Mouse (Mus musculus): ENCODE measurements around the gene Iqck. TPM values are rescaled to one million over a fixed set of nuclear protein-coding genes. Genes with fewer than 3 reads are reported as not detected.

Gene Iqck
- total RNA-seq, 2 experiments from 2014 or later, result 3.4 to 3.9 TPM

DNA sequence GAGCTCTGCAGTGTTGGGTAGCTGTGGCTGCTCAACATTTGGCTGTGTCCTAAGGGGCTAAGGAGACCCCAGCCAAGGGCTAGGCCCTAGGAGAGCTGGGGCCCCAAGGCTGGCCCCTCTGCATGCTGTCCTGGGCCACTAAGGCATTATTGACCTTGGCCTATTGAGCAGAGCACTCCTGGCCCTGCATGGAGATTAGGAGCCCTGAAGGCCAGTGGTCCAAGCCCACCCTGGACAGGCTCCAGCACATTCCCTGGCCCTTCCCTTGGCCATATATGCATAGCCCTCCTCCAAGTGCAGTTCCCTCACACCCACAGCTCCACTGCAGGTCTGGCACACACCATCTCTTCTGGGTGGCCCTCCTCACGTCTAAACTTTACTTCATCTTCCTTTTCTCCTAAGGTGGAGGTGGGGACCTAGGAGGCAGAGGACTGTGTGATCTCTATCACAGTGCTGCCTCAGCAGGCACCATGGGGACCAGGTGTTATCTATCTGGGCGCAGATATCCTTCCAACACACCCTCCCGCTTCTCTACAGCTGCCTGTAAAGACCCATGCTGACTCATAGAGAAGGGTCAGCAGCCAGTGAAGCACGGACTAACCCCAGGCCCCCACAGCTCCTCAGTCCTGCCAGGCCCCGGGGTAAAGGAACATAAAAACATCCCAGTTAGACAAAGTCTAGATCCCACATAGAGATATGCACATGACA lies 5.9 kb upstream of the Iqck start:
- intact Hi-C loops (cut with DNase I), result loop anchor here (5.0 kb wide), 1 partner anchor 82 kb away; no protein-coding TSS in a partner anchor
- DNase-seq (ENCODE audit: low spot score in 2 of 2), result no peak

DNA sequence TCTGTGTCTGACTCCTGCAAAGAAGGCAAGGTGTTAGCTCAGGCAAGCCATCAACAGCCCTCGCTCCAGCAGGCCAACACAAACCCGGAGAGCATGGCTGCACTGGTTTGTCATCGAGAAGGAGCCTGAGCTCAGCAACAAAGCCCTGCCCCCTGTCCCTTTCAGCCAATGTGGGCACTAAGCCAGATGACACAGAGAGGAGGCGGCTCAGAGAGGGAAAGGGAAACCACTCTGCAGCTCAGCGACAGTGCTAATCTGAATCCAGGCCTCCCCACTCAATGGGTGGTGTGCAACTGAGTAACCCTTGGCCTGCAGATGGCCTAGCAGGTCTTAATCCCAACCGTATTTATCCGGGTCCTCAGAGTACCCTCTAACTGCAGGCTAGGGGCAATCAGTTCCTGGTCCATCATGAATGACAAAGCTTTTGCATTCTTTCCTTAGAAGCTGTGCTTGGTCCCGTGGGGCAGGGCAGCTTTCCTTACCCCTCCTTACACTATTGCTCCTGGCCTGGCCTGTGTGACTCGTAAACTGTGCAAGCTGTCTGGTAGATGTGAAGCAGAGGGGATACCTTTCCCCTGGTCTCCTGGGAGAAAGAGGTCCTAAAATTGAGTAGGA lies 4.8 kb upstream of the Iqck start:
- no peak for DNase-seq (ENCODE audit: low spot score in 2 of 2)
- intact Hi-C loops (cut with DNase I), result loop anchor here (5.0 kb wide), 1 partner anchor 83 kb away; no protein-coding TSS in a partner anchor

DNA sequence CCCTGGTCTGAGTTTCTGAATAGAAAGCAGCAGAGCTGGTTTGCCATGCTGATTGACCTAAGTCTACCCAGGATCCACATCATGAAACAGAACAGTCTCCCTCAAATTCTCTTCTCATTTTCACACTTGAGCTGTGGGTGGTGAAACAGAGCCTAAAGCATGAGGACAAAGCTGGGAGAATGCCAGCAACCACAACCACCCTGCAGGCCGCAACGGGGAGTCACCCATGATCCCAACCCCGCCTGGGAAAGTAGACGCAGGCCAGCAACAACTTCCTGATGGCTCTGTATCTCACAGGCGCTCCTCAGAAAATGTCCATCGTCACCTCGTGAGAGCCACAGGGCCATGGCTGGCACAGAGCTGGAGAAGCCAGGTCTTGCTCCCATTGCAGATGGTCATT lies 4.0 kb upstream of the Iqck start:
- DNase-seq (ENCODE audit: low spot score in 2 of 2), result no peak
- intact Hi-C loops (cut with DNase I), result loop anchor here (5.0 kb wide), 1 partner anchor 84 kb away; no protein-coding TSS in a partner anchor

DNA sequence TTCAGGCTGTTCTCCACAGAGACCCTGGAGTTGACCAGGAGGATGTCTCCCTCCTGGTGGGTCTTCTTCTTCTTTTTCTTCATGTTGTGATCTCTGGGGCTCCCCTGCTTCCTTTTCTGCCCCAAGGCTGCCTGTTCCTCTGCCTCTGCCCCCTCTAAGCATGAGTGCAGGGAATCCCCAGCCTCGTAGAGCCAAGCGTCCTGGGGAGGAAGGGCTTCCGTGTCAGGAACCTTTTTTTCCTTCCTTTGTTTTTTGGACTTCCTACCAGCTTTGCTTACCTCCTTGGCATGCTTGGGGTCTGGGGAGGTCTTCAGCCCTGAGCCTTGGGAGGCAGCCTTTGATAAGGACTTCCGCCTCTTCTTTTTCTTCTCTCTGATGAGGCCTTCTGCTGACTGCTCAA lies 2.9 kb upstream of the Iqck start:
- DNase-seq (ENCODE audit: low spot score in 2 of 2), result no peak
- intact Hi-C loops (cut with DNase I), result loop anchor here (5.0 kb wide), 1 partner anchor 85 kb away; no protein-coding TSS in a partner anchor

DNA sequence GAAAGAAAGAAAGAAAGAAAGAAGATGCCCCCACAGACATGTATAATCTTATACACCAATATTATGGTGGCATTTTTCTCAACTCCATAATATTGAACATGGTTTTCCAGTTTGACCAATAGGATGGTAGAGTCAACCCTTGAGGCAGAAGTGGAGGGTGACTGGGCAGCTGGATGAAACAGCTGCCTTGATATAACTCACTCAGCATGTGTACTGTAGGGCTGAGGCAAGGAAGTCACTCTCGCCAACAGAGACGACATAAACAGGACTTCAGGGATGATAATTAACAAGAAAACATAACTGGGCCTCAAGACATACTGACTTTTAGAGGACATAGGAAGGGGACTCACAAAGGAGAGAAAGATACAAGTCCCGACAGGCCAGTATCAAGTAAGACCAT lies 946 bp upstream of the Iqck start:
- intact Hi-C loops (cut with DNase I), result loop anchor here (2.0 to 5.0 kb wide), 2 partner anchors 87 to 138 kb away; no protein-coding TSS in a partner anchor
- no peak for DNase-seq (ENCODE audit: low spot score in 2 of 2)

DNA sequence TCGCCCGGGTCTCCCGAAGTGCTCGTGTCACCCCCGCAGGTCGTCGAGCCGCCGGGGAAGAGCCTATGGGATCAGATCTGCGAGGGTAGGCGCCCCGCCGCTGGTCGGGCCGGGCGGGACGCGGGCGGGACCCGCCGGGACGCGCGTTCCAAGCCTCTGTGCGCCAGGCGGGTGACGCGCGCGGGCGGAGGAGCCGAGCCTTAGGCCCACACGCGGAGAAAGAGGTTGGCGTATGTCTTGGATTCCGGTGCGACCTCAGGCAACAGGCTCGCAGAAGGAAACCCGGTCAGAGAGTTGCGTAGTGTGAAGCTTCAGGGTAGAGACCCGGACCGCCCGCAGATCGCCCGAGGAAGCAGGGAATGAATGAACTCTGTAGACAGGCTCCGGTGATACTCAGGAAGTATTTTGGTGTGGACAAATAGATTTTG lies 339 bp downstream of the Iqck start, which contains the start of gene Knop1:
Knop1 (minus strand) TSS at position 378 of the 428 bp plus-strand sequence.
- DNase-seq (ENCODE audit: low spot score in 2 of 2), result no peak
- intact Hi-C loops (cut with DNase I), result loop anchor here (2.0 kb wide), 1 partner anchor 137 kb away; no protein-coding TSS in a partner anchor

DNA sequence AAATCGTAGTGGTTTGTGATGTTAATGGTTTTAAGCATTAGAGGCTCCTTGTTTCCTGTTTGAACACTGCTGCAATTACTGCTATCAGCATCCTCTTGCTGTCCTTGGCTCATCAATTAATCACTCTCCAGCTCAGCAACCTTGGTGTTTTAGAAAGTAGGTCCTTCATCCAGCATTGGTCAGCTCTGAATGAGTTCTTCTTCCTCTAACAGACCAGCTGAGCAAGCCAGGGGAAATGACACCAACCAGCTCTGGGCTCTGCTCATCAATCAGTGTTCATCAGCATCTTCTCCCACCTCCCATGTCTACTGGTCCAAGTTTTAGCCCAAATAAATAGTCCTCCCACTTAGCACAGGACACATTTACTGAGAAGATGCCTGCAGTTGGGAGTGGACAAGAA lies 3.1 kb downstream of the Iqck start:
- intact Hi-C loops (cut with DNase I), result no loop called here

DNA sequence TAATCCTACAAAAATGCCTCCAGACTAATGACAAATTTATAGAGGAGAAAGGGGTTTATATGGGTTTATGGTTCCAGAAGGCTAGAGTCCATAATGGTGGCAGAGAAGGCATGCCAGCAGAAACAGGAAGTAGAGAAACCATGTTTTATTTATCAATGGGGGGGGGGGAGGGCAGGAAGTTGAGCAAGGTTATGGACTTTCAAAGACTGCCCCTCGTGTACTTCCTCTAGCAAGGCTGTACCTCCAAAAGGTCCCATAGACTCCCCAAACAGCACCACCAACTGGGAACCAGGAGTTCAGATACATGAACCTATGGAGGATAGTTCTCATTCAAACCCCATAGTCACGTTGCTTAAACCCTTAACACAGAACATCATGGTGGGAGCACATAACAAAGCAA lies 9.8 kb downstream of the Iqck start:
- intact Hi-C loops (cut with DNase I), result no loop called here
- DNase-seq (ENCODE audit: low spot score in 2 of 2), result no peak

More for the DNA sequence above, 3.1 kb downstream of the Iqck start:
- DNase-seq (ENCODE audit: low spot score in 2 of 2), result no peak

DNA sequence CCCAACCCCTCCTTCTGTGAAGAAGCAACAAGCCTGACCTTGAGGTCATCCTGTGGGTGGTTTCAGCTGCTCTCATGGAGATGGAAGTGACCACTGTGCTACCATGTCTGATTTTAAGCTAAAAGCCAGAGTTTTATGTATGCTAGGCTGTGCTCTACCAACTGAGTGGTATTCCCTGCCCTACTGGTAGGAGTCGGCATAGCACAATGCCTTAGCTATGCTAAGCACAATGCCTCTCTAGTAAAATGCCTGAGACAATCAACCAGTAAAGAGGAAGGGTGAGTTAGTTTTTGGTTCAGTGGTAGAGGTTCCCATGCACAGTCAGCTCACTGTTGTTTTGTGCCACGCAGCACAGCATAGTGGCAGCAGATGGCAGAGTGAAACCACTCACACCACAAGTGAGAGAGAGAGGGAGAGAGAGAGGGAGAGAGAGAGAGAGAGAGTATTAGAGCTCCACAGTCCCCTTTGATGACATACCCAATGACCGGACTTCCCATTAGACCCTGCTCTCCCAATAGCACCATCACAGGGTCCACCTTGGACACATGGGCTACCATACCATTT lies 24.0 kb downstream of the Iqck start:
- intact Hi-C loops (cut with DNase I), result loop anchor here (10.0 kb wide), 1 partner anchor 115 kb away; the partner anchor contains the start of gene Gprc5b

DNA sequence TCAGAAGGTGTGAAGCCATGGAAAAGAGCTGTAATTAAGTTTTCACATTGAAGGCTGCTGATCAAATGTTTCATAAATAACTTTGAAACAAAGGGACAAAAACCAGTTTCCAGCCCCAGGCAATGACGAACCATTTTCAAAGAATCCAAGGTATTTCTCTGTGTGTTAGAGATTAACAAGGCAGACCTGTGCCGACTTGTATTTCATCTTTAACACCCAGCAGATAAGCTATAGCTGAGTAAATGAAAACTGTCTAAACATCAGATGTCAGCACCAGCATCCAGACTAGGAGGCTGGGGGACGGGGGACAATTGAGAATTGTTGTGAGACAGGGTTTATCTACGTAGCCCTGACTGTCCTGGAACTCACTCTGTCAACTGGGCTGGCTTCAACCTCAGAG lies 28.4 kb downstream of the Iqck start:
- intact Hi-C loops (cut with DNase I), result loop anchor here (10.0 kb wide), 1 partner anchor 111 kb away; the partner anchor contains the start of gene Gprc5b
- DNase-seq (ENCODE audit: low spot score in 2 of 2), result no peak

More for the DNA sequence above, 24.0 kb downstream of the Iqck start:
- no peak for DNase-seq (ENCODE audit: low spot score in 2 of 2)

DNA sequence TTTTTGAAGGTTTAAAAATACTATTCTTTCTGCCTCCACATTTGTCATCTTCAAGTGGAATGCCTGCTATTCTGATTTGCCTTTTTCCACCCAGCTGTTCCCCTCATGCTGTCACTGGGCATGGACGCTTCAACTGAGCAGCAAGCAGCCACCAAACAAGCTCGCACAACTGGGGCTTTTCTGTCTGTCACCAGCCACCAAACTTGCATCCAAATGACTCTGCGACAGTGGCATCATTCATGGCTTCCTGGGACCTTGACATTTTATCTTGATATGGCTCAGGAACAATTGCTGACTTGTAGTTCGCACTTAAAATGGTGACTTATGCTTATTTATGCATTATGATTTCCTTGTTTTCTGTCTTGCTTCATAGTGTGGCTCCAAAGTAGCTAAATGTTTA lies 29.4 kb downstream of the Iqck start:
- DNase-seq (ENCODE audit: low spot score in 2 of 2), result no peak
- intact Hi-C loops (cut with DNase I), result loop anchor here (10.0 kb wide), 1 partner anchor 110 kb away; the partner anchor contains the start of gene Gprc5b

DNA sequence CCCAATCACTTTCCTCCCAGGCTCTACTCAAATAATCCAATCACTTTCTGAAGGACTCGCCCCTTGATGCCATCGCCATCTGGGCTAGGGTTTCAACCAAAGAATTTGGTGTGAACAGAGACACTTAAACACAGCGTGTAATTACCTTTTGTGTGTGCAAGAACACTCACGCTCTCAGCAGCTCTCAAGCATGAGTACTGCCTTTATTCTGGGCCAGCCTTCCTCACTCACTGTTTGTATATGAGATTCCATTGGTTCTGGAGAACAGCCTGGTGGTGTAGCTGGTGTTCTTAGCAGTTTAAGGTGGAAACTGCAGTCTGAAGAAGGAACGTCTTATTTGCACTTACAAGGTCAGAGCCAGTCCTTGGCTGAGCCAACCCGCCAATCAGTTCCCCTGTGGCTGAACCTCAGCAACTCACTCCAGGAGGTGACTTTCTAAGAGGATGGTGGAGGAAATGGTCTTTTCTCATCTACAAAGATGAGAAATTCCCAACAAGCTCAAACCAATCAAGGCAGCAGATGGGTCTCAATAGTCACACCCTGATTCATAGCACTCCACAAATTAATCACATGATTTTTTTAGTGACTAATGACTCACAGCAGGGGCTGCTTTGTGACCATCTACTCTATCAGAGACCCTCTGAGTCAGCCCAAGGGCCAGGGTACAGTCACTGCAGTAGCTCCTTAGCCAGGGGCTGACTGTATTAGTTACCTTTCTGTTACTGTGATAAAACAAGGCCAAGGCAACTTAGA lies 31.9 kb downstream of the Iqck start:
- intact Hi-C loops (cut with DNase I), result loop anchor here (10.0 kb wide), 1 partner anchor 107 kb away; the partner anchor contains the start of gene Gprc5b
- no peak for DNase-seq (ENCODE audit: low spot score in 2 of 2)

DNA sequence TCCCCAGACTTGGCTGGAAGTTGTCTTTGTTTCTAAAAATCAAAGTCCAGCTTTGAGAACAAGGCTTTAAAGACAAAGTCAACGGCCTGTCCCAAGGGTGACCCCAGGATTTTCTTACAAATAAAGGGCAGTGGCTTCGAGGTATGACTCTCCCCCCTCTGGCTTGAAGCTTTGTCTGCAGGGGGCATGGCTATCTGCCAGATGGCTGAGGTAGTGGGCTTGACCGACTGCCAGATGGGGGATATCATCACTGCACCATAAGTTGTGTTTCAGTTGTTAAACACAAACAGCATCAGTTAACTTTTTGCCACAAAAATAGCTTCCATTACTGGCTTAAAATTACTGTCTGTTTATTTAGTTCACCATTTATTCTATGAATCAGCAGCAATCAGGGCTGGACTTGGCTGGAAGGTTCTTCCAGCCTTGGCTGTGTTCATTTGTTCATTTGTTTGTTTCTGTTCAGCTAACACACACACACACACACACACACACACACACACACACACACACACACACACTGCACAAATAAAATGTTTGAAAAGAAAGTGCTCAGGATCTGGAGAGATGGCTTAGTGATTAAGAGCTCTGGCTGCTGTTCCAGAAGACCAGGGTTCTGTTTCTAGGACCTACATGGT lies 33.6 kb downstream of the Iqck start:
- intact Hi-C loops (cut with DNase I), result loop anchor here (10.0 kb wide), 1 partner anchor 106 kb away; the partner anchor contains the start of gene Gprc5b
- DNase-seq (ENCODE audit: low spot score in 2 of 2), result no peak

DNA sequence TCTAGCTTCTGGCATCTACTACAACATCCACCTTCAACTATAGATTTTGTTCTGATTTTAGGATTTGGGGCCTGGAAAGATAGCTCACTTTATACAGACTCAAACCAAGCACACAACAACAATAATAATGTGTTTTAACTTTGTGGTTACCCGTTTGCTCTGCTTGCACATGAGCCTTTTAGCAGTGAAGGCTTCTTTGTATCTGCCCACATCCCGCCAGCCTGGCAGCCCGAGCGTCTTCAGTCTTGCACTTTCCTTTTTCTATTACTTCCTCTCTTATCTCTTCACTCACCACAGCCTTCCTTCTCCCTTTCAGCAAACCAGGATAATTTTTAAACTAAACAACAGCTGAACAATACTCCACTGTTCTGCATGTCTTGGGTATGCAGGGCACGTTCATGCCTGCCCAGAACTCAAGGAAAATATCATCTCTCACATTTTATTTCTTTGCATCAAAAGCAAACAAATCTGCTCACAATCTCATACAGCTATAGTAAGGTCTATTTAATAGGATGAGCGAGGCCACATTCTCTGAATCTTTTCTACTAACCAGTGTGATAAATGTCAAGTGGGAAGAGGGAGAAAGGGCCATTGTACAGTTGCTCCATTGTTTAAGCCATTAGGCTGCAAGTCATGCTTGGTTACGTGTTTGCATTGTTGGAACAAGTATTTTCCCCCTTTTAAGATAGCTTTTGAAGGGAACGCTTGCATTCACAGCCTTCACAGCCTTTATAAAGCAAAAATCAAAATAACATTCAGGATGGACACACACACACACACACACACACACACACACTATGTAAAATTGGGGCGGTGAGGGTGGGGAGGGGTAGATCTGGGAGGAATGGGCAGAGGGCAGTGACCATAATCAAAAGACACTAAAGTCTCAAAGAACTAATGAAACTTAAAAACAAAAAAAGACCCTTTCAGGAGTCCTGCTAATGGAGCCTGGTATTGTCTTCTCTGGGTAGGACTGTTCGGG lies 40.2 kb downstream of the Iqck start:
- intact Hi-C loops (cut with DNase I), result no loop called here
- DNase-seq (ENCODE audit: low spot score in 2 of 2), result no peak

DNA sequence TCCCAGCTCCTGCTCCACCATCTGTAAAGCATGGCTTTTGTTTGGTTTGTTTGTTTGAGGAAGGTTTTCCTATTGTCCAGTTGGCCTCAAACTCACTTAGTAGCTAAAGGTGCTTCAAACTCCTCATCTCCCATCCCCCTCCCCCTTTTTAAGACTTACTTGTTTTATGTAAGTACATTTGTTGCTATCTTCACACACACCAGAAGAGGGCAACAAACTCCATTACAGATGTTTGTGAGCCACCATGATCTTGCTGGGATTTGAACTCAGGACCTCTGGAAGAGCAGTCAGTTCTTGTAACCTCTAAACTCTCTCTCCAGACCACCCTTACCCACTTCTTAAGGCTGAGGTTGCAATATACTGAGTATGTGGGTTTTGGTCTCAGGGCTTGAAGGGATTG lies 42.5 kb downstream of the Iqck start:
- intact Hi-C loops (cut with DNase I), result no loop called here
- no peak for DNase-seq (ENCODE audit: low spot score in 2 of 2)

DNA sequence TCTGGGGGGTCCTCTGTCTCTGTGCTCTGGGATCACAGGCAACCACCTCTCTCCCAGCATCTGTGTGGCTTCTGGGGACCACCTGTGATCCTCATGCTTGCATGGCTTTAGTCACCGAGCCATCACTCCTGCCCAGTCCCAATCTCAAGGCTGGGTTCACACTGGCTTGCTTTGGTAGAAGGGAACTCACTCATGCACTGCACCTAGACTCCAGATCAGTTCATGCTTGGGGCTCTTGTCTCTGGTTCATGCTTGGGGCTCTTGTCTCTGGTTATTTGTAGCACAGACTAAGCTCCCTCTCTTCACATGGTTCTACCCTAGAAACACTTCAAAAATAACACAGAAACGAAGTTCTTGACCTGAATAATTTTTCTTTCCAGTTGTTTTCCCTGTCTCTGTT lies 44.5 kb downstream of the Iqck start:
- no peak for DNase-seq (ENCODE audit: low spot score in 2 of 2)
- intact Hi-C loops (cut with DNase I), result no loop called here

DNA sequence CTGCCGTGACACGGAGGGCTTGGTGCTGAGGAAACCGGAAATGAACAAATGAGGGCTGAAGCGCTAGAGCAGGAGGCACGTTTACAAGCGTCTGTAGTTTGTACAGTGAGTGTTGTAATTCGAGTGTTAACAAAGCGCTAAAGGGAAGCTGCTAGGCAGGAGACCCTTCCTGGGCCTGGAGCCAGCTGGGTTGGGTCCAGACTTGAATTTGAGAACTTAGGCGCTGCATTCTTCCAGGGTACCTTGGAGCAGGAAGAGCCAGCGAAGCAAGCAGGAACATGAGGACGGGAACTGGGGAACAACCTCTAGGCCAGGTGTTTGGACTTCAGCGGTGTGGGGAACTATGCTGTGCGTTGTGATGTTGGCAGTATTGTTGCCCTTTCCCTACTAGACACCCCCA lies 47.4 kb downstream of the Iqck start:
- no peak for DNase-seq (ENCODE audit: low spot score in 2 of 2)
- intact Hi-C loops (cut with DNase I), result no loop called here

DNA sequence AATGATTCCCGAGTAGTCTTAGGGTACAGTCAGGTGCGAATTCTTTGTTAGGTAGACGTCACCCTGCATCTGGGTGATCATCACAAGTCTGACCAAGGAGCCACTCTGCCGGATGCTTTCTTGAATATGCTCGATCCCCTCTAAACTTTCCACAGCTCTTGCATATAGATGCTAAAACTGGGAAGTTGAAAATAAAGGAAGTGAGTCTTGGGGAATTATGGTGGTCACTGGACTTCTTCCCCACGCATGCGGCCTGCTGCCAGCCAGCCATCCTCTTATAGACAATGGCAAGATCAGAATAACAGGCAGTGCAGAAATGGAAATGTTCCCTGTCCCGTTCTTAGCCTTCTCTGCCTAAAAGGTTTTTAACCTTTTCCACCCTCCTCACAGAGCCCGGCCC lies 48.3 kb downstream of the Iqck start:
- intact Hi-C loops (cut with DNase I), result no loop called here

More for the DNA sequence above, 48.3 kb downstream of the Iqck start:
- DNase-seq (ENCODE audit: low spot score in 2 of 2), result no peak

Measured in left cerebral cortex, postnatal 36 days (tissue).